Mouse (Mus musculus) gastrocnemius, postnatal 25 days (tissue): Measurements from ENCODE around the gene Usp4. TPM values are rescaled to one million over a fixed set of nuclear protein-coding genes. Genes with fewer than 3 reads are reported as not detected.
"Not testable (repeated sequence)": the region's sequence is repeated elsewhere in the genome, so short reads cannot be mapped to it uniquely, and the experiment has no call there.

Source experiments
- DNase-seq: peaks from one replicate; pipeline ENCODE4 v3.0.0; 2022
- long read RNA-seq, 2 experiments: library from polyadenylated mRNA; stranded (forward); transcript quantifications; one replicate each; pipeline ENCODE4 v2.0.0; 2021
- total RNA-seq, 2 experiments: library from RNA; stranded (reverse); gene quantifications; 1 replicate in 1 of 2; 2 replicates in 1 of 2; pipeline ENCODE4 v1.2.3; 2021

Gene Usp4
- 10 to 100 TPM; 61.7 to 64.9 TPM for total RNA-seq
- long read RNA-seq, experiment 1, transcript Usp4-208 (2 exons, 760 nt) = minor isoform, 6 of 95 reads
- long read RNA-seq, experiment 1, transcript Usp4-201 (22 exons, 3,662 nt) = major isoform, 59 of 95 reads
- long read RNA-seq, experiment 1, partial matches to known transcripts = 10 of 95 reads
- long read RNA-seq, experiment 1, other reads (novel, unspliced or antisense) = 17 of 95 reads
- long read RNA-seq, experiment 2, transcript Usp4-201 (22 exons, 3,662 nt) = major isoform, 114 of 134 reads
- long read RNA-seq, experiment 2, partial matches to known transcripts = 6 of 134 reads
- long read RNA-seq, experiment 2, other reads (novel, unspliced or antisense) = 10 of 134 reads

- DNase-seq = peak; percentile 91
Observed at GRCm38 (mm10) chr9:108347540-108348289, at the start of gene Usp4. Gene Usp4 (plus strand): TSS chr9:108347853.

DNA sequence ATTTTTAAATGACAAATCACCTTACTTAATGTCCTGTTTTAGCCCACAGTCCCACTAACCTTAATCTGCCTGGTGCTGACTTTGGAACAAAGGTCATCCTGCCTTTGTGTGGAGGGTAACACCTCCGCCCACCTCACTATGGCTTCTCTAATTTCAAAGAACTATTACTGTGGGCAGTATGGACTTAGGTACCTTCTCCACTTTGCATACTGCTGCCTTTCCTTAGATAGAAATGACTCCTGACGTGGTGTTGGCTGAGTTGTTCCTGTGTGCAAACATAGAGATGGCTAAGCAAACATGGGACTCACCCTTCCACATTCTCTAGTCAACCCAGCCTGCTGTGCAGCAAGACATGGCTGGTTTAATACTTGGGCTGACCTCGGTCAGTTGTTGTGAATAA is 45.8 kb upstream of the Usp4 start:
- DNase-seq = no peak

GRCm38 (mm10) chr9:108304716-108305115 is 42.9 kb upstream of the Usp4 start:
- DNase-seq = no peak

DNA sequence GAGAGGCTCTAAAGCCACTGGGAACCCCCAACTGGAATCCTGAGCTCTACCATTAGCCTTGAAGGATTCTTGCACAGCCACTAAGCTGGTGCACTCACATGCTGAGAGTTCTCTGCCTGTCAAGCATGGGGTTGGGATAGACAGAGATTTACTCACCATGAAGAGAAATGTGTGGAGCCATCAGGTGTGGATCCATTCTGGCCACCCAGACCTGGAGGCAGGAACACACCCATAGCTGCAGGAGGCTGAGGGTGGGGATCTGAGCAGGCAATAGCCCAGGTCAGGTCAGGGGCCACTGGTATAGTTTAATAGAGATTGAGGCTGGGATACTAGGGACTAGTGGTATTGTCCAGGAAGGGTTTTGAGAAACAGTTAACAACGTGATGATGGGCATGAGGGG is 42.5 kb upstream of the Usp4 start:
- no peak for DNase-seq

- DNase-seq = peak; percentile 99
Observed at GRCm38 (mm10) chr9:108305629-108306520, 41.8 kb upstream of the Usp4 start, which contains the start of the genes Rhoa and Tcta. Gene Rhoa (plus strand): TSS chr9:108306129. Gene Tcta (minus strand): TSS chr9:108306160.

GRCm38 (mm10) chr9:108306571-108306980 is 41.1 kb upstream of the Usp4 start:
- peak; percentile 85 for DNase-seq

GRCm38 (mm10) chr9:108307021-108307807 is 40.4 kb upstream of the Usp4 start:
- DNase-seq = no peak

GRCm38 (mm10) chr9:108308141-108308540 is 39.5 kb upstream of the Usp4 start:
- DNase-seq = no peak

DNA sequence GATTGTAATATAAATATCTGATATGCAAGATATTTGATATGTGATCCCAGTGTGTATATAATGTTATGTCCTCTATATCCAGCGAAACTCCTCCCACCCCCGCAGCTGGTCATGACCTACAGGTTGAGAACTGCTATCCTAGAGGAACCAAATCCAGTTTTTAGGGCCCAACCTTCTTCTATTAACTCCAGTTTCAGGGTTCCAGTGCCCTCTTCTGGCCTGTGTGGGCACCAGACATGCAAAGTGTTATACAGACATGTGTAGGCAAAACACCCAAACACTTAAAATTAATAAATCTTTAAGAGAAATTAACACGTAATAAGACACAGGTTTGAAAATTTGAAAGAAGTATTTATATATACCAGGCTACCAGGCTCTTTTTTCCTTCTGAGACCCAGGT is 30.1 kb upstream of the Usp4 start:
- DNase-seq = no peak

GRCm38 (mm10) chr9:108318462-108318861 is 29.2 kb upstream of the Usp4 start:
- DNase-seq = no peak

GRCm38 (mm10) chr9:108322054-108322453 is 25.6 kb upstream of the Usp4 start:
- not testable (repeated sequence) for DNase-seq

DNA sequence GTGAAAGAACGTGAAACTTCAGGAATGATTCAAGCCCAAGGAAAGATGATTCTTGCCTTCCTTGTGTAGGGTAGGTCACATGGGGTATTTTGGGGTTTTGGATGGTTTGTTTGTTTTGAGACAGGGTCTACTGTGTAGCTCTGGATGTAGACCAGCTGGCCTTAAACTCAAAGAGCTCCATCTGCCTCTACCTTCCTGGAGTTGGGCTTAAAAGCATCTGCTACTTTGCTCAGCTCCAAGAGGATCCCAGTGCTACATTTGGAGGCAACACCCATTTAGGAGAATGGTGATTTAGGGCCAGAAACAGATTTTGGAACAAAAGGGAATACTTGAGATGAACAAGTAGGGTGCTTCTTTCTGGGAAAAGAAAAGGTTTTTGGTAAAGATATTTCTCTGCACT is 22.9 kb upstream of the Usp4 start:
- no peak for DNase-seq

- no peak for DNase-seq
Observed at GRCm38 (mm10) chr9:108325811-108326210, 21.8 kb upstream of the Usp4 start.

GRCm38 (mm10) chr9:108337848-108338550 is 9.7 kb upstream of the Usp4 start:
- no peak for DNase-seq

GRCm38 (mm10) chr9:108338551-108338885 is 9.1 kb upstream of the Usp4 start:
- no peak for DNase-seq

GRCm38 (mm10) chr9:108338886-108339781 is 8.5 kb upstream of the Usp4 start, which contains the start of gene Gpx1:
Gene Gpx1 (plus strand): TSS chr9:108338903.
- DNase-seq = peak; percentile 93

GRCm38 (mm10) chr9:108339886-108340257 is 7.8 kb upstream of the Usp4 start:
- no peak for DNase-seq

GRCm38 (mm10) chr9:108340258-108341138 is 7.2 kb upstream of the Usp4 start:
- no peak for DNase-seq

DNA sequence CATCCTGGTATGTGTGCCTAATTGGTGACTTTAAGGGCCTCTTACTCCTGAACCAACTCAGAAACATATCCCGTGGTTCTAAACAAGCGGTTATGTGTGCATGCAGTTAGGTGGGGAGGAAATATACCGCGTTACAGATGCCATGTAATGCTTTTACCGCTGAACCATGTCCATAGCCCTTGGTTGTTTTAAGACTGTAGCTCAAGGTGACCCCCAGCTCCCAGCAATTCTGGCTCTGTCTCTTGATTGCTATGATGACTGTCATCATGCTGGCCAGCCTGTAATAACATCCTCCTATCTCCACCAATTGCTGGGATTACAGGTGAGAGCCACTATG is 6.5 kb upstream of the Usp4 start:
- DNase-seq = no peak
